Mouse (Mus musculus): Measurements from ENCODE around the gene Rad54l. TPM values are rescaled to one million over a fixed set of nuclear protein-coding genes. Genes with fewer than 3 reads are reported as not detected.

Rad54l gene
- polyA plus RNA-seq (2014; fragmentation: Nextera tagmentation; extraction: Ambion mirVana), result 20.7 and 22.6 TPM in 2 replicates

- Histone ChIP-seq H3K27ac (replicated peaks; ENCODE audit: low read depth, low read length) (peak within 1 kb of the TSS; percentile 8; the same call in 1 of the 2 replicates), H3K9me3 (ENCODE audit: control insufficient read depth, low read length) (no peaks in the 10 kb centered on the region), H3K4me2 (ENCODE audit: low read depth, low read length) (peak within 1 kb of the TSS; percentile 80), H3K27me3 (replicated peaks; ENCODE audit: control insufficient read depth, insufficient read depth, low read length) (no peaks in the 10 kb centered on the region), H3K9ac (ENCODE audit: low read depth, low read length) (peak within 1 kb of the TSS; percentile 76), H3K4me1 (ENCODE audit: control insufficient read depth, insufficient read depth, low read length) (peaks cover 6% of the 10 kb centered on the region), H3K4me3 (ENCODE audit: low read depth, low read length) (peak within 1 kb of the TSS; percentile 63), H3K36me3 (ENCODE audit: control insufficient read depth, insufficient read depth, low read length) (no peaks in the 10 kb centered on the region)
- DNase-seq (ENCODE audit: low spot score) (peak; percentile 98), ATAC-seq (ENCODE audit: low read depth) (peak; percentile 98)
- WGBS, result 5% methylated on average over 24 of the region's 24 CpGs
Observed at GRCm38 (mm10) chr4:116123602-116124519, at the start of gene Rad54l, which contains the start of gene Pomgnt1. Gene Rad54l, minus strand, starts transcription at chr4:116123690. Gene Pomgnt1, plus strand, starts transcription at chr4:116123840.

GRCm38 (mm10) chr4:116173072-116173471 lies 49.6 kb upstream of the Rad54l start, which contains the start of the genes 1700042G07Rik and Gm49337:
Gene 1700042G07Rik, plus strand, starts transcription at chr4:116173372.
Gene Gm49337, plus strand, starts transcription at chr4:116173384.
- H3K36me3 ChIP-seq (ENCODE audit: control insufficient read depth, insufficient read depth, low read length), result no peaks in the 10 kb centered on the region
- 85% methylated on average over 6 of the region's 6 CpGs for WGBS
- no peaks in the 10 kb centered on the region for H3K9me3 ChIP-seq (ENCODE audit: control insufficient read depth, low read length)
- H3K27me3 ChIP-seq (replicated peaks; ENCODE audit: control insufficient read depth, insufficient read depth, low read length), result no peaks in the 10 kb centered on the region
- DNase-seq (ENCODE audit: low spot score), result no peak
- ATAC-seq (ENCODE audit: low read depth), result no peak
- H3K4me1 ChIP-seq (ENCODE audit: control insufficient read depth, insufficient read depth, low read length), result peaks cover 24% of the 10 kb centered on the region
- H3K4me3 ChIP-seq (ENCODE audit: low read depth, low read length), result no peak within 1 kb of the TSS
- no peak within 1 kb of the TSS for H3K4me2 ChIP-seq (ENCODE audit: low read depth, low read length)
- H3K9ac ChIP-seq (ENCODE audit: low read depth, low read length), result no peak within 1 kb of the TSS
- H3K27ac ChIP-seq (replicated peaks; ENCODE audit: low read depth, low read length), result no peak within 1 kb of the TSS

GRCm38 (mm10) chr4:116169353-116169672 lies 45.8 kb upstream of the Rad54l start:
- Histone ChIP-seq H3K9ac (ENCODE audit: low read depth, low read length) (no peak overlapping the region), H3K4me3 (ENCODE audit: low read depth, low read length) (no peak overlapping the region), H3K27me3 (replicated peaks; ENCODE audit: control insufficient read depth, insufficient read depth, low read length) (no peaks in the 10 kb centered on the region), H3K27ac (replicated peaks; ENCODE audit: low read depth, low read length) (no peak overlapping the region), H3K36me3 (ENCODE audit: control insufficient read depth, insufficient read depth, low read length) (no peaks in the 10 kb centered on the region), H3K4me1 (ENCODE audit: control insufficient read depth, insufficient read depth, low read length) (peaks cover 5% of the 10 kb centered on the region; the same call in 1 of the 2 replicates), H3K9me3 (ENCODE audit: control insufficient read depth, low read length) (no peaks in the 10 kb centered on the region), H3K4me2 (ENCODE audit: low read depth, low read length) (no peak overlapping the region)
- WGBS, result 65% methylated on average over 3 of the region's 3 CpGs
- DNase-seq (ENCODE audit: low spot score) (no peak), ATAC-seq (ENCODE audit: low read depth) (0 out of 2 replicates have a peak, but pooled peaks have one; percentile 0)

- Histone ChIP-seq H3K36me3 (ENCODE audit: control insufficient read depth, insufficient read depth, low read length) (no peaks in the 10 kb centered on the region), H3K4me2 (ENCODE audit: low read depth, low read length) (no peak overlapping the region), H3K9ac (ENCODE audit: low read depth, low read length) (no peak overlapping the region), H3K9me3 (ENCODE audit: control insufficient read depth, low read length) (no peaks in the 10 kb centered on the region), H3K27me3 (replicated peaks; ENCODE audit: control insufficient read depth, insufficient read depth, low read length) (no peaks in the 10 kb centered on the region), H3K27ac (replicated peaks; ENCODE audit: low read depth, low read length) (no peak overlapping the region), H3K4me1 (ENCODE audit: control insufficient read depth, insufficient read depth, low read length) (peaks cover 5% of the 10 kb centered on the region; the same call in 1 of the 2 replicates), H3K4me3 (ENCODE audit: low read depth, low read length) (no peak overlapping the region)
- peak; percentile 67 for ATAC-seq (ENCODE audit: low read depth)
- WGBS, result 80% methylated on average over 7 of the region's 8 CpGs
- DNase-seq (ENCODE audit: low spot score), result peak; percentile 70
Observed at GRCm38 (mm10) chr4:116168617-116169352, 45.3 kb upstream of the Rad54l start.

- Histone ChIP-seq H3K4me1 (ENCODE audit: control insufficient read depth, insufficient read depth, low read length) (peaks cover 5% of the 10 kb centered on the region; the same call in 1 of the 2 replicates), H3K9ac (ENCODE audit: low read depth, low read length) (no peak within 1 kb of the TSS), H3K27ac (replicated peaks; ENCODE audit: low read depth, low read length) (no peak within 1 kb of the TSS), H3K9me3 (ENCODE audit: control insufficient read depth, low read length) (no peaks in the 10 kb centered on the region), H3K36me3 (ENCODE audit: control insufficient read depth, insufficient read depth, low read length) (no peaks in the 10 kb centered on the region), H3K4me3 (ENCODE audit: low read depth, low read length) (no peak within 1 kb of the TSS), H3K27me3 (replicated peaks; ENCODE audit: control insufficient read depth, insufficient read depth, low read length) (no peaks in the 10 kb centered on the region), H3K4me2 (ENCODE audit: low read depth, low read length) (no peak within 1 kb of the TSS)
- peak; percentile 53 for DNase-seq (ENCODE audit: low spot score)
- ATAC-seq (ENCODE audit: low read depth), result peak; percentile 28; the same call in 1 of the 2 replicates
- 32% methylated on average over 7 of the region's 7 CpGs for WGBS
Observed at GRCm38 (mm10) chr4:116167404-116167803, 43.9 kb upstream of the Rad54l start, which contains the start of gene Tspan1. Gene Tspan1, minus strand, starts transcription at chr4:116167601.

GRCm38 (mm10) chr4:116165708-116166407 lies 42.4 kb upstream of the Rad54l start:
- Histone ChIP-seq H3K36me3 (ENCODE audit: control insufficient read depth, insufficient read depth, low read length) (peaks cover 6% of the 10 kb centered on the region; the same call in 1 of the 2 replicates), H3K27ac (replicated peaks; ENCODE audit: low read depth, low read length) (no peak overlapping the region), H3K4me3 (ENCODE audit: low read depth, low read length) (no peak overlapping the region), H3K4me1 (ENCODE audit: control insufficient read depth, insufficient read depth, low read length) (peaks cover 5% of the 10 kb centered on the region; the same call in 1 of the 2 replicates), H3K27me3 (replicated peaks; ENCODE audit: control insufficient read depth, insufficient read depth, low read length) (no peaks in the 10 kb centered on the region), H3K9me3 (ENCODE audit: control insufficient read depth, low read length) (no peaks in the 10 kb centered on the region), H3K4me2 (ENCODE audit: low read depth, low read length) (no peak overlapping the region), H3K9ac (ENCODE audit: low read depth, low read length) (no peak overlapping the region)
- 41% methylated on average over 8 of the region's 8 CpGs for WGBS
- ATAC-seq (ENCODE audit: low read depth) (no peak), DNase-seq (ENCODE audit: low spot score) (no peak)

GRCm38 (mm10) chr4:116164759-116165554 lies 41.5 kb upstream of the Rad54l start:
- H3K4me3 ChIP-seq (ENCODE audit: low read depth, low read length), result no peak overlapping the region
- 75% methylated on average over 2 of the region's 2 CpGs for WGBS
- no peak overlapping the region for H3K9ac ChIP-seq (ENCODE audit: low read depth, low read length)
- H3K27me3 ChIP-seq (replicated peaks; ENCODE audit: control insufficient read depth, insufficient read depth, low read length), result no peaks in the 10 kb centered on the region
- peaks cover 5% of the 10 kb centered on the region; the same call in 1 of the 2 replicates for H3K4me1 ChIP-seq (ENCODE audit: control insufficient read depth, insufficient read depth, low read length)
- DNase-seq (ENCODE audit: low spot score) (no peak), ATAC-seq (ENCODE audit: low read depth) (no peak)
- H3K4me2 ChIP-seq (ENCODE audit: low read depth, low read length), result no peak overlapping the region
- H3K36me3 ChIP-seq (ENCODE audit: control insufficient read depth, insufficient read depth, low read length), result peaks cover 12% of the 10 kb centered on the region; the same call in 1 of the 2 replicates
- no peak overlapping the region for H3K27ac ChIP-seq (replicated peaks; ENCODE audit: low read depth, low read length)
- no peaks in the 10 kb centered on the region for H3K9me3 ChIP-seq (ENCODE audit: control insufficient read depth, low read length)
